Mouse (Mus musculus): ENCODE results near the gene Gpank1.

The Gpank1 gene

GRCm38 (mm10) chr17:35159638-35160037 is 38.4 kb downstream of the Gpank1 start:
- ATAC-seq (ENCODE audit: low TSS enrichment) = no peak

- ATAC-seq (ENCODE audit: low TSS enrichment) = no peak
Observed at GRCm38 (mm10) chr17:35161421-35161820, 40.2 kb downstream of the Gpank1 start.

- ATAC-seq (ENCODE audit: low TSS enrichment) = no peak
Observed at GRCm38 (mm10) chr17:35162121-35162520, 40.9 kb downstream of the Gpank1 start.

- no peak for ATAC-seq (ENCODE audit: low TSS enrichment)
Observed at GRCm38 (mm10) chr17:35162730-35163129, 41.5 kb downstream of the Gpank1 start.

GRCm38 (mm10) chr17:35163326-35164081 is 42.2 kb downstream of the Gpank1 start:
- ATAC-seq (ENCODE audit: low TSS enrichment) = no peak

- no peak; the same call in 1 of the 2 replicates for ATAC-seq (ENCODE audit: low TSS enrichment)
Observed at GRCm38 (mm10) chr17:35164218-35164567, 42.9 kb downstream of the Gpank1 start.

GRCm38 (mm10) chr17:35164568-35165450 is 43.6 kb downstream of the Gpank1 start, which contains the start of gene Prrc2a:
Prrc2a (minus strand) TSS chr17:35164897.
- ATAC-seq (ENCODE audit: low TSS enrichment) = peak; percentile 79

GRCm38 (mm10) chr17:35165451-35166155 is 44.3 kb downstream of the Gpank1 start:
- no peak for ATAC-seq (ENCODE audit: low TSS enrichment)

- ATAC-seq (ENCODE audit: low TSS enrichment) = no peak
Observed at GRCm38 (mm10) chr17:35166352-35167035, 45.2 kb downstream of the Gpank1 start.

GRCm38 (mm10) chr17:35167794-35168193 is 46.5 kb downstream of the Gpank1 start:
- peak; percentile 8; the same call in 1 of the 2 replicates for ATAC-seq (ENCODE audit: low TSS enrichment)

GRCm38 (mm10) chr17:35168541-35169207 is 47.4 kb downstream of the Gpank1 start:
- no peak for ATAC-seq (ENCODE audit: low TSS enrichment)

GRCm38 (mm10) chr17:35172445-35173234 is 51.4 kb downstream of the Gpank1 start:
- peak; percentile 76 for ATAC-seq (ENCODE audit: low TSS enrichment)

GRCm38 (mm10) chr17:35173329-35173728 is 52.1 kb downstream of the Gpank1 start:
- ATAC-seq (ENCODE audit: low TSS enrichment) = no peak
